Mouse (Mus musculus): ENCODE measurements around the gene Lgalsl. TPM values are rescaled to one million over a fixed set of nuclear protein-coding genes. Genes with fewer than 3 reads are reported as not detected.

The Lgalsl gene
- 27.3 TPM for polyA plus RNA-seq (2014; fragmentation: Illumina TruSeq; extraction: RNeasy Lipid Tissue Mini Kit (QIAGEN cat#74804); ENCODE audit: low read depth, low replicate concordance)

DNA sequence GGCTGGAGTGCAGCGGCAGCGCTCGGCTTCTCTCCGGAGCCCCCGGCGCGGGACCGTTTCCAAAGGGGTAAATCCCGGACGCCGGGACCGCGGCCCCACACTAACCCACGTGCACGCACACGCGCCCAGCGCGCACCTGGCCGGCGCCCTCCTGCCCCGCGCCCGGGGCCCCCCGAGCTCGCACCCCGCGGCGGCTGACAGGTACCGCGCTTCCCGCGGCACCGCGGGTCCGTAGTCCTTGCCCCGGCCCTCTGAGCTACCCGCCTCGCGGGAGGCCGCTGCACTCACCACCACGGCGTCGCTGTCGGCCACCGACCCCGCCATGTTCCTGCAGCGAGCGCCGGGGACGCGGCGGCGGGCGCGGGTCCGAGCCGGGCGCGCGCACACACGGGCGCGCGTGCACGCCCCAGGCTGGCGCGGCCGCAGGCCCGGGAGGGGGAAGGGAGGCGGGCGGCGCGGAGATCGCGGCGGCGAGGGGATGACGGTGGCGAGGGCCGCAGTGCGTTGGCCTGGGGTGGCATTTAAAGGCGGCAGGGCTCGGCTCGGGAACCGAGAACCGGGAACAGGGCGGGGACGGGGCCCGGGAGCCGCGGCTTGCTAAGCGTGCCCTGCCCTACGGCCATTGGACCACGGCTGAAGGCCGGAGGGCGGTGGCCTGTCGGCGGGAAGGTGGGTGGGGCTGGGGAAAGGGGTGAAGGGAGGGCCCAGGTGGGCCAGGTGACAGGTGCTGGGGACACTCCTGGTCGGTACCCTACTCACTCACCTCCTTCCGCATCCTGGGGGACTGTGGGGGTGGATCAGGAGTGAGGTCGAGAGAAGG, at the start of gene Lgalsl:
Lgalsl (minus strand) TSS at position 371 of the 820 bp plus-strand sequence.

Other genes with a start within 250 kb of the Lgalsl start
- gene Aftph, start 89.5 kb downstream of the Lgalsl start, polyA plus RNA-seq (2014; fragmentation: Illumina TruSeq; extraction: RNeasy Lipid Tissue Mini Kit (QIAGEN cat#74804); ENCODE audit: low read depth, low replicate concordance) = 23.2 TPM